Mouse (Mus musculus) liver, embryonic 14.5 days (tissue): ENCODE results near the gene Tmem108.

Experiments used
- CTCF ChIP-seq: IDR thresholded peaks from 2 replicates; pipeline ENCODE4 v1.5.1; 2016; ENCODE audit warnings: antibody characterized with exemption, low read depth, control low read depth
- EP300 ChIP-seq: IDR thresholded peaks from 2 replicates; pipeline ENCODE4 v1.6.1; 2016; ENCODE audit warnings: antibody characterized with exemption, low read depth

GRCm38 (mm10) chr9:103752618-103753017, 9.0 kb downstream of the Tmem108 start:
- no peak for TF ChIP-seq CTCF
- TF ChIP-seq EP300 = no peak
